Mouse (Mus musculus): ENCODE results near the gene Znrf1. TPM values are rescaled to one million over a fixed set of nuclear protein-coding genes. Genes with fewer than 3 reads are reported as not detected.

Znrf1 gene
- polyA plus RNA-seq, 1 experiment: 124 TPM

- H3K4me1 ChIP-seq (ENCODE audit: control insufficient read depth, insufficient read depth, low read length): no peaks in the 10 kb centered on the region; the same call in 1 of the 2 replicates
- TF ChIP-seq POLR2A (IDR thresholded peaks at IDR 0.05; ENCODE audit: borderline replicate concordance, control insufficient read depth, low read depth, low read length) (no peak), CTCF (IDR thresholded peaks at IDR 0.05; ENCODE audit: control insufficient read depth, insufficient read depth, low read length) (no peak)
- no peak overlapping the region for H3K27ac ChIP-seq (ENCODE audit: control insufficient read depth, insufficient read depth, low read depth, low read length, poor library complexity)
- WGBS: 89% methylated on average over 3 of the region's 3 CpGs
- H3K4me3 ChIP-seq (replicated peaks; ENCODE audit: control insufficient read depth, low read depth, low read length): no peak overlapping the region
Observed at GRCm38 (mm10) chr8:111650651-111651050, 114.8 kb downstream of the Znrf1 start.

GRCm38 (mm10) chr8:111653524-111653923, 117.6 kb downstream of the Znrf1 start:
- 74% methylated on average over 2 of the region's 2 CpGs for WGBS
- no peak overlapping the region for H3K4me3 ChIP-seq (replicated peaks; ENCODE audit: control insufficient read depth, low read depth, low read length)

GRCm38 (mm10) chr8:111657312-111657854, 121.5 kb downstream of the Znrf1 start:
- TF ChIP-seq CTCF (IDR thresholded peaks at IDR 0.05; ENCODE audit: control insufficient read depth, insufficient read depth, low read length): no peak
- no peak for TF ChIP-seq POLR2A (IDR thresholded peaks at IDR 0.05; ENCODE audit: borderline replicate concordance, control insufficient read depth, low read depth, low read length)
- H3K27ac ChIP-seq (ENCODE audit: control insufficient read depth, insufficient read depth, low read depth, low read length, poor library complexity): no peak overlapping the region
- H3K4me1 ChIP-seq (ENCODE audit: control insufficient read depth, insufficient read depth, low read length): peaks cover 2% of the 10 kb centered on the region; the same call in 1 of the 2 replicates
- no peak overlapping the region for H3K4me3 ChIP-seq (replicated peaks; ENCODE audit: control insufficient read depth, low read depth, low read length)
- WGBS: 39% methylated on average over 1 of the region's 1 CpGs

More at GRCm38 (mm10) chr8:111653524-111653923, 117.6 kb downstream of the Znrf1 start:
- no peaks in the 10 kb centered on the region; the same call in 1 of the 2 replicates for H3K4me1 ChIP-seq (ENCODE audit: control insufficient read depth, insufficient read depth, low read length)
- TF ChIP-seq POLR2A (IDR thresholded peaks at IDR 0.05; ENCODE audit: borderline replicate concordance, control insufficient read depth, low read depth, low read length): no peak
- no peak overlapping the region for H3K27ac ChIP-seq (ENCODE audit: control insufficient read depth, insufficient read depth, low read depth, low read length, poor library complexity)

DNA sequence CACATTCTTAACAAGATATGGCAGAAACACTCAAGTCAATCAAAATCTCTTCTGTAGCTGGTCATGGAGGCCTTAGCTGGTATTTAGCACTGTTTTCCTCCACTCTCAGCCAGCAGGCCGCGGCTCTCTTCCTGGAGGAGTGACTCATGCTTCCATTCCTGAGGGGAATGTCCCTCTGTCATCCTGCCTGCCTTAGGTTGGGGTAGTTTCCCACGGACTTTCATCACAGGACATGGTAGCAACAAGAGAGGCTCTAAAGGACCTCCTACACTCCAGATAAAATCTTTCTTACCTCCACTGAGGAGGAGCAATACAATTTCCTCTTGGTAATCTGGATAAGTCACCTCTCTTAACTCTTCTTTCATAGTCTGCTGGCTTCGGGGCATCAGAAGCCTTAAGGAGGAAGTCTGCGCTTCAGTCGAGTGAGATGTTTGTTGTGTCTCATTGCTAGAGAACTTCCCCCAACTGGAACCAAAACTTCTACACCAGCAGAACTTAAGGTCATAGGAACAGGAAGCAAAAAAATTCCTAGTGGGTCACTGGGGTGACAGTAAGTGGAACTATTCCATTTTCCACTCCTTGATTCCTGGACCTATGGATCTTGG, 123.0 kb downstream of the Znrf1 start:
- no peak overlapping the region for H3K4me3 ChIP-seq (replicated peaks; ENCODE audit: control insufficient read depth, low read depth, low read length)
- H3K27ac ChIP-seq (ENCODE audit: control insufficient read depth, insufficient read depth, low read depth, low read length, poor library complexity): no peak overlapping the region
- 13% methylated on average over 6 of the region's 6 CpGs for WGBS
- TF ChIP-seq CTCF (IDR thresholded peaks at IDR 0.05; ENCODE audit: control insufficient read depth, insufficient read depth, low read length) (no peak), POLR2A (IDR thresholded peaks at IDR 0.05; ENCODE audit: borderline replicate concordance, control insufficient read depth, low read depth, low read length) (no peak)
- H3K4me1 ChIP-seq (ENCODE audit: control insufficient read depth, insufficient read depth, low read length): peaks cover 2% of the 10 kb centered on the region; the same call in 1 of the 2 replicates

DNA sequence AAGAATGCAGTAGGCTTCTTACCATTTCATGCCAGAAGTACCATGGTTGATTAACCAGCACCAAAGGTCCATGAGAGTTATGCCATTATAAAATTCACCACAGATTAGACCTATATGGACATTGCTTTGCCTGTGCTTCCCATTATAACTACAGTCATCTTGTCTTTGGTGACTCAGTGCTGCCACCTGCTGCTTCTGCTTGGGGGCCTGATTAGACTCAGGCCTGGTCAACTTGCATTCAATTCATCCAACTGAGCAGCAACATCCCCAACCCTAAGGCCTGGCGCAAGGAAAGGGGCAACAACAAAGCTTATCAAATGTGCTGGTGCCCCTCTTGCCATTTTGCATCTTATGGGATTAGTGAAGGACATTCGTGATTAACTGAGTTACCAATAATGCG, 126.6 kb downstream of the Znrf1 start:
- no peak overlapping the region for H3K4me3 ChIP-seq (replicated peaks; ENCODE audit: control insufficient read depth, low read depth, low read length)
- WGBS: 76% methylated on average over 3 of the region's 3 CpGs
- TF ChIP-seq CTCF (IDR thresholded peaks at IDR 0.05; ENCODE audit: control insufficient read depth, insufficient read depth, low read length): peak; percentile 82
- TF ChIP-seq POLR2A (IDR thresholded peaks at IDR 0.05; ENCODE audit: borderline replicate concordance, control insufficient read depth, low read depth, low read length): no peak
- peaks cover 2% of the 10 kb centered on the region; the same call in 1 of the 2 replicates for H3K4me1 ChIP-seq (ENCODE audit: control insufficient read depth, insufficient read depth, low read length)
- H3K27ac ChIP-seq (ENCODE audit: control insufficient read depth, insufficient read depth, low read depth, low read length, poor library complexity): no peak overlapping the region

DNA sequence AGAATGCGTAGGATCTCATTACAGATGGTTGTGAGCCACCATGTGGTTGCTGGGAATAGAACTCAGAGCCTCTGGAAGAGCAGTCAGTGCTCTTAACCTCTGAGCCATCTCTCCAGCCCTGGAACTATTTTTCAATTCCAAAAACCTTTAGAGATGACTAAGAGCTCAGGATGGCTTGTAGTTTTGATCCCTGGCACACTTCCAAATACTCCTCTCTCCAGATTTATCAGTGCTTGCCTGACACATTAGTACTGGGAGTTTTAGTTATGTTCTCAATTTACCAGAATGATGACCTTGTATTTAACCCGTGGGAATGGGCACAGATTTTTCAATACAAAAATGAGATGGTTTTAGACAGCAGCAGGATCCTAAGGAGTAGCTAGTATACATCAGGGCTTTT, 130.9 kb downstream of the Znrf1 start:
- TF ChIP-seq CTCF (IDR thresholded peaks at IDR 0.05; ENCODE audit: control insufficient read depth, insufficient read depth, low read length) (no peak), POLR2A (IDR thresholded peaks at IDR 0.05; ENCODE audit: borderline replicate concordance, control insufficient read depth, low read depth, low read length) (no peak)
- no peak overlapping the region for H3K27ac ChIP-seq (ENCODE audit: control insufficient read depth, insufficient read depth, low read depth, low read length, poor library complexity)
- no peak overlapping the region for H3K4me3 ChIP-seq (replicated peaks; ENCODE audit: control insufficient read depth, low read depth, low read length)
- WGBS: 82% methylated on average over 2 of the region's 2 CpGs
- H3K4me1 ChIP-seq (ENCODE audit: control insufficient read depth, insufficient read depth, low read length): no peaks in the 10 kb centered on the region

Other genes with a start within 250 kb of the Znrf1 start
- 34.4 and 38.9 TPM in 2 replicates for gene Rfwd3, start 235.9 kb upstream of the Znrf1 start, polyA plus RNA-seq (2011; ENCODE audit: insufficient read depth, insufficient read length, low replicate concordance, missing spikeins)
- 7.2 and 24.3 TPM in 2 replicates for gene Mlkl, start 197.9 kb upstream of the Znrf1 start, polyA plus RNA-seq (2011; ENCODE audit: insufficient read depth, insufficient read length, low replicate concordance, missing spikeins)
- not detected in 2 replicates for gene Fa2h, start 142.3 kb upstream of the Znrf1 start, polyA plus RNA-seq (2011; ENCODE audit: insufficient read depth, insufficient read length, low replicate concordance, missing spikeins)
- 3.1 and 3.9 TPM in 2 replicates for gene Wdr59, start 14.0 kb upstream of the Znrf1 start, polyA plus RNA-seq (2011; ENCODE audit: insufficient read depth, insufficient read length, low replicate concordance, missing spikeins)
- gene Ldhd, start 94.3 kb downstream of the Znrf1 start, polyA plus RNA-seq (2011; ENCODE audit: insufficient read depth, insufficient read length, low replicate concordance, missing spikeins): 0.38 and 1.5 TPM in 2 replicates
- 6.0 and 9.7 TPM in 2 replicates for gene Zfp1, start 107.3 kb downstream of the Znrf1 start, polyA plus RNA-seq (2011; ENCODE audit: insufficient read depth, insufficient read length, low replicate concordance, missing spikeins)
- not detected in 2 replicates for gene Ctrb1, start 154.9 kb downstream of the Znrf1 start, polyA plus RNA-seq (2011; ENCODE audit: insufficient read depth, insufficient read length, low replicate concordance, missing spikeins)
- 2.7 and 4.1 TPM in 2 replicates for gene Bcar1, start 207.7 kb downstream of the Znrf1 start, polyA plus RNA-seq (2011; ENCODE audit: insufficient read depth, insufficient read length, low replicate concordance, missing spikeins)